Mouse (Mus musculus): ENCODE data around the gene 4930507D05Rik.
"Not testable (repeated sequence)": the region's sequence is repeated elsewhere in the genome, so short reads cannot be mapped to it uniquely, and the experiment has no call there.

The 4930507D05Rik gene

DNA sequence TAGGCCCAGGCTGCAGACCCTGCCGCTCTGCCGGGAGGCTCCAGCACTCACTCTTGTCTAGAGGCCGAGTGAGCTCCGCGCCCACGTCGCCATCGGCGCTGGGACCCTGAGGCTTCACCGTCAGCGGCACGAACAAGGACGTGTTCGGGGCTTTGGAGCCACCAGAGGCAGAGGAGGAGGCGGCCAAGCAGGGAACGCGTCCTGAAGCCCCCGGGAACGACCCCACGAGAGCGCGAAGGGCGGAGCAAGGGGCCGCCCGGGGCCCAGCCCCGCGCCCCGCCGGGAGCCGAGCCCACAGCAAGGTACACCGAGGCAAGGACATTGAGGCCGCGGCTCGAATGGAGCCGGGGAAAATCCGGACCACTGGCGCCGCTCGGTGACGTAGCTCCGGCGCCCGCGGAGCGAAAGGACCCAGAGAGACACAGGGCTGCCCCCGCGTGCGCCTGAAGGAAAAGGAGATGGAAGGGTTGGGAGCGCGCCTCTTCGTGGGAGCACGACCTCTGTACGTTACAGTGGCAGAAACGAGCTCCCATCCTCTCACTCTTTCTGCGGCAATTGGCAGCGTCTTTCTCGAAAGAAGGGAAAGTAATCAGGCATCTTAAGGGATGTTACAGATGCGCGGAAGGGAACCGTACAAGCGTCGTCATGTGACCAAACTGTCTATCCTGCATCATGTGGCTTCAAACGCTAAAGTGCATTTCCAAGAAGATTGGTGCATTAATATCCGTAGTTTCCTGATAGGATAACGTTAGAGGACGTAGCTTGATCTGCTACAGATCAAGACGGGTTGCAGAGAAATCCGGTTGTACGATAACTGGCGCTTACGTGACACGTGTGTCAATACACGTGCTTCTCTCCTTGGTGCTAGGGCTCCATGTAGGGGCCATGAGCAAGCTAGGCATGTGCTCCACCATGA lies at the start of gene 4930507D05Rik, which contains the start of gene Supv3l1:
4930507D05Rik (plus strand) TSS at position 126 of the 916 bp plus-strand sequence.
Supv3l1 (minus strand) TSS at position 375 of the 916 bp plus-strand sequence.
- CTCF ChIA-PET = no interaction called here

DNA sequence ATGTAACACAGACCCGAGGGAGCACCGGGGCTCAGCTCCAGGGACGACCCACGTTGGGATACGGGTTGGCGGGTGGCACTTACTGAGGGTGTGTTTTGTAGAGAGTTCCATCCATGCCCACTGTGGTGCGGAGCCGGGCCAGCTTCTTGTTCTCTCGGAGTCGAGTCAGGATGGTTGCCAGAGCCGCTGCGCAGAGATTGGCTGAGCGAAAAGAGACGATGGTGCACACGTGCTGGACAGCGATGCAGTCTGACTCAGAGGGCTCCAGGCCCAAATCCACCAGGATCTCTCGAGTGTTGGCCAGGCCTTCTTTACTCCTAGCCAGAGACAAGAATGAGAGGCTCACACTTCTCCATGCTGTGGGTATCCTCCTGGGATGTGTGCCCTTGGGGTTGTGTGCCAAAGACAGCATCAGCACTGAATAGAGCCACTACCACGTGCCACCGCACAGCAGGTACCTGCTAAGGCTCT lies 47.6 kb upstream of the 4930507D05Rik start:
- CTCF ChIA-PET = no interaction called here

GRCm38 (mm10) chr10:62404901-62405300 lies 44.4 kb upstream of the 4930507D05Rik start:
- CTCF ChIA-PET = no interaction called here

DNA sequence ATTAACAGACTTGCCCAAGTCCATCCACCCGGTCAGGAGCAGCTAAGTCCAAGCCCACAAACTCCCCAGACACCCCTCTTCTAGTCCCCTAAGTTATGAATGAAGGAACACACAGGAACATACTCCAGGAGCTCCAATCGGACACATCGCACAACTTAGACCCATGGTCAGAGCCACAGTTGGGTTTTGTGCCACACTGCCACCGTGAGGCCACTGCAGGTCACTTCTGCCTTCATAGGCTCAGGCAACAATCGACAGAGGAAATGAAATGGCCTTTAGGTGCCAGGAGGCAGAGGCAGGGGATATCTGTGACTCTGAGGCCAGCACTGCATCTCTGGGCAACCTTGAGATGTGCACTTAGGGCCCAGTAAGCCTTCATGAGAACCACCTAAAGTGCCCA lies 38.3 kb upstream of the 4930507D05Rik start:
- CTCF ChIA-PET = no interaction called here

DNA sequence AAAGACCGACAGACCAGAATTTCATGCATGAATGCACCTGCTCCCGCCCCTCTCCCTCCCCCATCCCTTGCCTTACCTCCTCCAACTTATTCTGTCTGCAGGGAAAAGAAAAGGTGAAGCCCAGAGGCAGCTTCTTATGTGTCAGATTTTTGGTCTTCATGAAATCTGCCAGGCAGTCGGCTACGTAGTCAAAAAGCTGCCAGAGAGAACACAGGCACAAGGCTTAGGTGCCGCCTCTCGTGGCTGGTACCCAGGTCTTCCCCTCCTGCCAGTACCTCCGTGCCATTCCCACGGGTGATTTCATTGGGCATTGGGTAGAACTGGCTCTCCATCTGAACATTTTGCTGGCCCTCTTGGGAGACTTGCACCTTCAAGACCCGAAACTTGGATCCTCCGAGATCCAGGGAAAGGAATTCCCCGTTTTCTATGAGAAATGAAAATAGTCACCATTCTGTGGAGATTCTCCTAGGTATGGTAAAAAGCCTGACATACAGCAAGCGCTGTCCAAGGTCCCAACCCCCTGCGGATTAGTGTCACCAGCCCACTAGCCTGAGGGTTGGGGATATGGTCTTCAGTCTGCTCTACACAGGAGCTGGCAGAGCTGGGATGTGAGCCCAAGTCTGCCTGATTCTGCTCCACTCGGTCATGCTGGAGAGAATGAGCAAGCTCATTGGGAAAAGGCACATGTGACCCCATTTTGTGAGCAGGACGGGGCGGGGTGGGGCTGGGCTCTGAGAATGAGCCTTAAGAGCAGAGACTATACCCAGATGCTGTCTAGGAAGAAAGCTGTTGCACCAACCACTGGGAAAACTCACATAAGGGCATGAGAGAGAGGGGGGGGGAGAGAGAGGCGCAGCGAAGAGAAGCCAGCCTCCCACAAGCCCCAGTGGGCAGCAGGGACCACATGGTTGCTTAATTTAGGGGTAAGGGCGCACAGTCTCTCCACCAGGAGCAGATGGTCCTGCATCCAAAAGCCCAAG lies 37.6 kb upstream of the 4930507D05Rik start:
- CTCF ChIA-PET = interaction anchor here (0.7 kb wide), 1 partner anchor 672 kb away, joined by 10 read pairs; no protein-coding TSS in a partner anchor

GRCm38 (mm10) chr10:62412906-62413605 lies 36.2 kb upstream of the 4930507D05Rik start:
- CTCF ChIA-PET = no interaction called here

- CTCF ChIA-PET = no interaction called here
Measured at GRCm38 (mm10) chr10:62413606-62413982, 35.7 kb upstream of the 4930507D05Rik start.

- CTCF ChIA-PET = no interaction called here
Measured at GRCm38 (mm10) chr10:62418831-62419356, 30.4 kb upstream of the 4930507D05Rik start.

- CTCF ChIA-PET = no interaction called here
Measured at GRCm38 (mm10) chr10:62419422-62419821, 29.9 kb upstream of the 4930507D05Rik start.

DNA sequence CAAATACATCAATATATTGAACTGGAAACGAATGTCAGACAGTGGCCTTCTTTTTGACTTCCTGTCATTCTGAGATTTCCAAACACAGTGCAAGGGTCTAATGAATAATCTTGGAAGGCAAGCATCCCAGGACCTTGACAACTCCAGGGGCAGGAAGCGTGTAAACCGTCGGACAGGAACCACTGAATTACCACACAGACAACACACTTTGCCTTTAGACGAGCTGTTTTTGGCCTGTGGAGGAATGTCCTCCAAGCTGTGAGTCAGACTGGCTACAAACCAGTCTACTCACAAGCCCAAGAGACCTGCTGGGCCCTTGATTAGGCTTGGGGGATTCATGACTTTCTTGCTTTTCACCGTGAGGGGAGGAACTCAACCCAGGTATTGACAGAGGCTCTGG lies 28.9 kb upstream of the 4930507D05Rik start:
- CTCF ChIA-PET = no interaction called here

DNA sequence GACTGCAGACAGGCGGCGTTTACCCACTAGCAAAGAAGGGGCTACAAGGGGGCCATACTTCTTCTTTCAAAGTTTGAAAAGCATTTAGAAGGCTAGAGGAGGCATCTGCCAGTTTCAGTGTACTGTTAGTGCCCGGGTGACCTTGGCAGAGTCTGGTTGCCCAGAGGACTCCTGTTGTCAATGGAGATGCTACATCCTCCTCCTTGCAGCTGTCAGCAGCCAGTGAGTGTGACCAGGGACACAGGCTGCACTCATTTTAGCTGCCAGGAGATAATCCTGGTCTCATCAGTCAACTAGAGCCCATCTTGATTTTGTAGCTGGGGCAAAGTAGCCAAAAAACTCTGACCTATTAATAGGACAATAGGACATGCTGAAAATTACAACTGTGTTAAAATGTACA lies 28.2 kb upstream of the 4930507D05Rik start:
- CTCF ChIA-PET = no interaction called here

DNA sequence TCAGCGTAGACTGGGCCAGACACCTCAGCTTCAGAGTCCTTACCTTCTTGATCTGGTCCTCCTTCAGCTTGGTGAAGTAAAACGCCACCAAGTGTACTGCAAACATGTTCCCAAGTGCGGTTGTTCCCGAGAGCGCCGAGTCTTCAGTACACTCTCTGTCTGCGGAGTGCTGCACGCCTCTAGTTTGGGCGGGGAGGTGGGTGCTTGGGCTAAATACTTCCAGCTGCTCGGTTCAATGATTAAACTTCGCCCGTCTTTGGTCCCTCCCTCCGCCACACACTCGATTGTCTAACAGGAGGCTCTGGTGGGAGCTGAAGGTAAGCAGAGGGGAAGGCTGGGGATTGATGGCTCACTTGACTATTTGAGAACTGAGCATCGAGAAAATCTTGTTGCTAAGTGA lies 27.0 kb upstream of the 4930507D05Rik start, which contains the start of gene Hkdc1:
Hkdc1 (minus strand) TSS at position 237 of the 400 bp plus-strand sequence.
- CTCF ChIA-PET = no interaction called here

DNA sequence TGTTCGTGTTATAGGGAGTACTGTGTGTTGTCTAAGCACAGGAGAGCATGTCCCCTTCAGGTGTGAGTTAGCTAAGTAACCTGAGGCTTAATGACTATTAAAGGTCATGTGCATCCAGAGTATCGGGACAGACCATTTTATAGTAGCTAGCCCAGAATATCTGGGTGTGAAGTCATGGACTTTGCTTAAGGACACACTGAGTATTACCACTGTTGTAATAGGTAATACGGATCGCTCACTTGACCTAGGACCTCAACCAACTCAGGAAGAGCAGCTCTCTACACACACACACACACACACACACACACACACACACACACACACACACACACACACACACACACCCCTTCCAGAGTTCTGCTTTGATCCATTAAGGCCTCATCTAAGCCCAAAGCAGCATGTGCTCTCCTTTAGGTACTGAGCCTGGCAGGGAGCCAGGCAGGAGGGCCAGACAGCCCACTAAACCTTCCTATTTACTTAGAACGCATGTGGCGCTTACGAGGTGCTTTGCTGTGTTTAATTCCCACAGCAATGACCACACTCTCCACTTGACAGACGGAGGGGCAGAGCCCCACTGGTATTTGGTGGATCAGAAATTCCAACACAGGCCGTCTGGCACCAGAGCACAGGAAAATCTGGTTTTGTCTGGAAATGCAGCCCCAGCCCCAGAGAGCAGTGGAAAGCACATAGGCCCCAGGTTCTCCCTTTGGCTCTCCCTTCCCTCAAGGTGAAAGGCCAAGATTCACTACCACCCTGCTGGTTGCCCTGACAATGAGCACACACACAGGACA lies 24.0 kb upstream of the 4930507D05Rik start:
- CTCF ChIA-PET = no interaction called here

- CTCF ChIA-PET = interaction anchor here (0.5 kb wide), 1 partner anchor 405 kb away, joined by 3 read pairs; no protein-coding TSS in a partner anchor
Measured at GRCm38 (mm10) chr10:62430427-62430826, 18.9 kb upstream of the 4930507D05Rik start.

GRCm38 (mm10) chr10:62450280-62450640 lies 971 bp downstream of the 4930507D05Rik start:
- CTCF ChIA-PET = no interaction called here

GRCm38 (mm10) chr10:62452001-62452400 lies 2.7 kb downstream of the 4930507D05Rik start:
- CTCF ChIA-PET = not testable (repeated sequence)

- CTCF ChIA-PET = no interaction called here
Measured at GRCm38 (mm10) chr10:62461321-62461720, 12.0 kb downstream of the 4930507D05Rik start.

DNA sequence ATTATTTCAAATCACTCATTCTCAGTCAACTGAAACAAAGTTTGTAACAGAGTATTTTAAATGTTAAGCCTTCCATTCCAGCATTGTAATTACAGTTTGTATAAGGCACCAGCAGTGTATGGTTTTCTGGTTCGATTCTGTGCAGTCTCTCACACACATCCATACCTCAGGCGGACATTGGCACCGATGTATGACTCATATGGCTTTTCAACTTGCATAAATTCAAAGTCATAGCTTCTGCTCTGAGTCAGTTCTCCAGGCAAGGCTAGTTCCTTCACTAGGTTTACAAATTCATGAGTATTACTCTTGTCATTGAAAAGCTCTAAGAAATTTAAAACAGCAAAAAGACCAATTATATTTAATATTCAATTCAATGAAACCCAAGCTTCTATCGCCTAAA lies 20.4 kb downstream of the 4930507D05Rik start:
- CTCF ChIA-PET = no interaction called here

DNA sequence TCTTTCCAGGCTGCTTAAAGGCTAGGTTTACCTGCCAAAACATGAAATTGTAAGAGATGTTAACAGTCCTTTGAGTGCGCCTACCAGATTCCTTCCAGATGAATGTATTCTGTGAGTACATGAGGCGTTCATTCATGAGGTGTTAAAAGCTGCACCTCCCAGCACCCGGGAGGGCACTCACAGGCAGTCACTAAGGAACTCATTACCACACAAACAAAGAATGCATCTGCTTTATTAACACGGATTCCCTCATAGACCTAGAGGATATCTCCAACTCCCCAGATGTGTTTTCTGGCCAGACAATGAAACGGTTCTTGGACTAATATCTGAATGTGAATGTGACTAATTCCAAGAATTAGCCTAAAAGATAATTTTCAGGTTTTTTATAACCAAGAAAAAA lies 21.8 kb downstream of the 4930507D05Rik start:
- CTCF ChIA-PET = interaction anchor here (0.6 kb wide), 1 partner anchor 20 kb away, joined by 6 read pairs; no protein-coding TSS in a partner anchor

GRCm38 (mm10) chr10:62474944-62475343 lies 25.7 kb downstream of the 4930507D05Rik start:
- CTCF ChIA-PET = no interaction called here
